Mouse (Mus musculus) megakaryocyte, embryonic 14.5 days (primary cell): ENCODE measurements around the gene Ttc7. TPM values are rescaled to one million over a fixed set of nuclear protein-coding genes. Genes with fewer than 3 reads are reported as not detected.

ENCODE experiments used
- H3K27me3 ChIP-seq: replicated peaks from 2 replicates; pipeline ENCODE3; 2012; ENCODE audit warnings: inconsistent platforms
- H3K36me3 ChIP-seq: replicated peaks from 2 replicates; pipeline ENCODE3; 2012; ENCODE audit warnings: low read length, inconsistent platforms, mixed read lengths
- H3K4me1 ChIP-seq: 2 replicates; pipeline ENCODE4 v1.6.1; 2012; ENCODE audit warnings: inconsistent platforms
- H3K4me3 ChIP-seq: replicated peaks from 2 replicates; pipeline ENCODE3; 2012; ENCODE audit warnings: moderate library complexity, mild to moderate bottlenecking, inconsistent platforms
- H3K9me3 ChIP-seq: 2 replicates; pipeline ENCODE4 v1.6.1; 2012; ENCODE audit warnings: inconsistent platforms
- FLI1 ChIP-seq: IDR thresholded peaks from 2 replicates; pipeline ENCODE4 v1.6.1; 2012; ENCODE audit warnings: low read length, inconsistent platforms, mixed read lengths
- GATA1 ChIP-seq: IDR thresholded peaks from 3 replicates; pipeline ENCODE4 v1.6.1; 2012; ENCODE audit warnings: mixed read lengths, low read length, inconsistent platforms, borderline replicate concordance
- polyA plus RNA-seq: library from polyadenylated mRNA; stranded (reverse); fragments of >175 nt; gene quantifications from 2 replicates; pipeline ENCODE4 v1.2.3, GENCODE M21; 2012; ENCODE audit warnings: low replicate concordance; ENCODE audit not compliant: insufficient read depth

Gene Ttc7
- polyA plus RNA-seq, 1 experiment, result 14.1 TPM

GRCm38 (mm10) chr17:87349069-87349468 lies 66.4 kb downstream of the Ttc7 start:
- peaks cover 84% of the 10 kb centered on the region for H3K4me1 ChIP-seq
- H3K9me3 ChIP-seq, result no peaks in the 10 kb centered on the region
- H3K27me3 ChIP-seq, result no peaks in the 10 kb centered on the region
- no peak overlapping the region for H3K4me3 ChIP-seq
- peaks cover 86% of the 10 kb centered on the region for H3K36me3 ChIP-seq
- no peak for TF ChIP-seq GATA1

- TF ChIP-seq FLI1 (no peak), GATA1 (no peak)
- H3K36me3 ChIP-seq, result peaks cover 89% of the 10 kb centered on the region
- no peak overlapping the region for H3K4me3 ChIP-seq
- no peaks in the 10 kb centered on the region for H3K9me3 ChIP-seq
- H3K27me3 ChIP-seq, result no peaks in the 10 kb centered on the region
- peaks cover 84% of the 10 kb centered on the region for H3K4me1 ChIP-seq
Measured at GRCm38 (mm10) chr17:87349575-87349974, 66.9 kb downstream of the Ttc7 start.

- TF ChIP-seq FLI1 (no peak), GATA1 (no peak)
- no peaks in the 10 kb centered on the region for H3K9me3 ChIP-seq
- H3K36me3 ChIP-seq, result peaks cover 95% of the 10 kb centered on the region
- H3K4me3 ChIP-seq, result no peak overlapping the region
- no peaks in the 10 kb centered on the region for H3K27me3 ChIP-seq
- H3K4me1 ChIP-seq, result peaks cover 84% of the 10 kb centered on the region
Measured at GRCm38 (mm10) chr17:87350471-87351240, 68.0 kb downstream of the Ttc7 start.

GRCm38 (mm10) chr17:87351241-87352105 lies 68.8 kb downstream of the Ttc7 start:
- TF ChIP-seq FLI1, result no peak
- no peak for TF ChIP-seq GATA1
- H3K36me3 ChIP-seq, result peaks cover 95% of the 10 kb centered on the region

GRCm38 (mm10) chr17:87352106-87352897 lies 69.6 kb downstream of the Ttc7 start:
- no peak for TF ChIP-seq GATA1
- no peak for TF ChIP-seq FLI1
- Histone ChIP-seq H3K27me3 (no peaks in the 10 kb centered on the region), H3K4me3 (no peak overlapping the region), H3K9me3 (no peaks in the 10 kb centered on the region), H3K4me1 (peaks cover 76% of the 10 kb centered on the region), H3K36me3 (peaks cover 95% of the 10 kb centered on the region)

More at GRCm38 (mm10) chr17:87351241-87352105, 68.8 kb downstream of the Ttc7 start:
- no peak overlapping the region for H3K4me3 ChIP-seq
- H3K9me3 ChIP-seq, result no peaks in the 10 kb centered on the region
- H3K4me1 ChIP-seq, result peaks cover 79% of the 10 kb centered on the region
- H3K27me3 ChIP-seq, result no peaks in the 10 kb centered on the region

- Histone ChIP-seq H3K27me3 (no peaks in the 10 kb centered on the region), H3K4me1 (peaks cover 76% of the 10 kb centered on the region), H3K4me3 (no peak overlapping the region), H3K9me3 (no peaks in the 10 kb centered on the region), H3K36me3 (peaks cover 96% of the 10 kb centered on the region)
- TF ChIP-seq GATA1 (no peak), FLI1 (no peak)
Measured at GRCm38 (mm10) chr17:87352898-87353225, 70.2 kb downstream of the Ttc7 start.

- Histone ChIP-seq H3K27me3 (no peaks in the 10 kb centered on the region), H3K9me3 (no peaks in the 10 kb centered on the region), H3K4me1 (peaks cover 72% of the 10 kb centered on the region), H3K36me3 (peaks cover 98% of the 10 kb centered on the region), H3K4me3 (peak overlapping the region; percentile 29)
- TF ChIP-seq GATA1, result no peak; the same call in 2 of the 3 replicates
- TF ChIP-seq FLI1, result no peak
Measured at GRCm38 (mm10) chr17:87353745-87354320, 71.1 kb downstream of the Ttc7 start.

- Histone ChIP-seq H3K4me3 (no peak overlapping the region), H3K36me3 (peaks cover 98% of the 10 kb centered on the region), H3K9me3 (no peaks in the 10 kb centered on the region), H3K27me3 (no peaks in the 10 kb centered on the region), H3K4me1 (peaks cover 59% of the 10 kb centered on the region)
- TF ChIP-seq GATA1, result no peak
Measured at GRCm38 (mm10) chr17:87355456-87355855, 72.8 kb downstream of the Ttc7 start.

- peaks cover 58% of the 10 kb centered on the region for H3K4me1 ChIP-seq
- no peak for TF ChIP-seq GATA1
- no peak for TF ChIP-seq FLI1
- H3K27me3 ChIP-seq, result no peaks in the 10 kb centered on the region
- no peaks in the 10 kb centered on the region for H3K9me3 ChIP-seq
- no peak overlapping the region for H3K4me3 ChIP-seq
- H3K36me3 ChIP-seq, result peaks cover 97% of the 10 kb centered on the region
Measured at GRCm38 (mm10) chr17:87356261-87356660, 73.6 kb downstream of the Ttc7 start.
